Mouse (Mus musculus) lung, embryonic 16.5 days (tissue): Measurements from ENCODE around the gene Adamts3. TPM values are rescaled to one million over a fixed set of nuclear protein-coding genes. Genes with fewer than 3 reads are reported as not detected.

Source experiments
- ATAC-seq: fragments of 200-750 bp; cut with Nextera tagmentation; 2 replicates; pipeline ENCODE4 v1.8.0; 2017; ENCODE audit warnings: low read depth, mild to moderate bottlenecking, moderate library complexity
- H3K27ac ChIP-seq: fragments of 300-500 bp; sonication (generic); 2 replicates; pipeline ENCODE4 v1.5.1; 2014; ENCODE audit warnings: mild to moderate bottlenecking, control low read depth, low read length
- H3K27me3 ChIP-seq: fragments of 300-500 bp; sonication (generic); 2 replicates; pipeline ENCODE4 v1.6.1; 2014; ENCODE audit warnings: low read depth, low read length, mixed read lengths; ENCODE audit not compliant: control insufficient read depth, insufficient read depth
- H3K36me3 ChIP-seq: fragments of 300-500 bp; sonication (generic); 2 replicates; pipeline ENCODE4 v1.6.1; 2014; ENCODE audit warnings: low read length; ENCODE audit not compliant: control insufficient read depth, insufficient read depth
- H3K4me1 ChIP-seq: fragments of 300-500 bp; sonication (generic); replicated peaks from 2 replicates; pipeline ENCODE4 v1.6.1; 2014; ENCODE audit warnings: low read length, mixed read lengths; ENCODE audit not compliant: control insufficient read depth, insufficient read depth
- H3K4me2 ChIP-seq: fragments of 300-500 bp; sonication (generic); 2 replicates; pipeline ENCODE4 v1.6.1; 2014; ENCODE audit warnings: low read depth, low read length, control low read depth
- H3K4me3 ChIP-seq: fragments of 300-500 bp; sonication (generic); 2 replicates; pipeline ENCODE4 v1.5.1; 2014; ENCODE audit warnings: mild to moderate bottlenecking, low read length, control low read depth
- H3K9ac ChIP-seq: fragments of 300-500 bp; sonication (generic); 2 replicates; pipeline ENCODE4 v1.6.1; 2014; ENCODE audit warnings: low read length, control low read depth
- H3K9me3 ChIP-seq: fragments of 300-500 bp; sonication (generic); 2 replicates; pipeline ENCODE4 v1.6.1; 2016; ENCODE audit warnings: low read length; ENCODE audit not compliant: control insufficient read depth
- WGBS: fragments of 180-500 bp; shearing (Covaris S2); extraction: QIAGEN DNeasy Blood & Tissue Kit; methylation state at CpG from one replicate; pipeline ENCODE4 v1.1.7; 2014; 5-methylcytosine and 5-hydroxymethylcytosine counted together
- polyA plus RNA-seq: library from polyadenylated mRNA; unstranded; fragments of >200 nt; fragmentation: Nextera tagmentation; extraction: Ambion mirVana; gene quantifications from 2 replicates; pipeline ENCODE4 v1.2.1, GENCODE M21; 2015

Gene Adamts3
- polyA plus RNA-seq, 1 experiment from 2014 or later = 4.0 TPM

GRCm38 (mm10) chr5:89704264-89704663, 178.9 kb downstream of the Adamts3 start:
- Histone ChIP-seq H3K36me3 (no peaks in the 10 kb centered on the region), H3K4me2 (no peak overlapping the region), H3K9me3 (no peaks in the 10 kb centered on the region), H3K9ac (no peak overlapping the region), H3K4me3 (no peak overlapping the region), H3K27ac (peak overlapping the region; percentile 41), H3K4me1 (peaks cover 15% of the 10 kb centered on the region), H3K27me3 (no peaks in the 10 kb centered on the region)
- peak; percentile 78 for ATAC-seq
- WGBS = 8% methylated on average over 1 of the region's 1 CpGs

GRCm38 (mm10) chr5:89701241-89702007, 181.7 kb downstream of the Adamts3 start:
- H3K36me3 ChIP-seq = no peaks in the 10 kb centered on the region
- H3K9me3 ChIP-seq = no peaks in the 10 kb centered on the region
- 41% methylated on average over 9 of the region's 9 CpGs for WGBS
- no peak overlapping the region for H3K4me3 ChIP-seq
- no peak overlapping the region for H3K27ac ChIP-seq
- peaks cover 15% of the 10 kb centered on the region for H3K4me1 ChIP-seq
- peak; percentile 73 for ATAC-seq
- no peak overlapping the region for H3K9ac ChIP-seq
- H3K27me3 ChIP-seq = no peaks in the 10 kb centered on the region
- H3K4me2 ChIP-seq = no peak overlapping the region

- Histone ChIP-seq H3K4me2 (no peak overlapping the region), H3K27ac (no peak overlapping the region), H3K4me3 (no peak overlapping the region), H3K4me1 (no peaks in the 10 kb centered on the region), H3K9ac (no peak overlapping the region), H3K36me3 (no peaks in the 10 kb centered on the region), H3K9me3 (no peaks in the 10 kb centered on the region), H3K27me3 (no peaks in the 10 kb centered on the region)
- WGBS = 93% methylated on average over 1 of the region's 1 CpGs
- no peak for ATAC-seq
These were observed 195.3 kb downstream of the Adamts3 start for GRCm38 (mm10) chr5:89687826-89688225.

- 57% methylated on average over 5 of the region's 5 CpGs for WGBS
These were observed 203.1 kb downstream of the Adamts3 start for GRCm38 (mm10) chr5:89679871-89680536.

GRCm38 (mm10) chr5:89678148-89678547, 205.0 kb downstream of the Adamts3 start:
- H3K9ac ChIP-seq = no peak overlapping the region
- no peaks in the 10 kb centered on the region for H3K9me3 ChIP-seq
- H3K4me1 ChIP-seq = no peaks in the 10 kb centered on the region
- WGBS = 76% methylated on average over 4 of the region's 4 CpGs
- no peak overlapping the region for H3K4me3 ChIP-seq
- no peak for ATAC-seq
- H3K4me2 ChIP-seq = no peak overlapping the region
- H3K27me3 ChIP-seq = no peaks in the 10 kb centered on the region
- no peak overlapping the region for H3K27ac ChIP-seq
- H3K36me3 ChIP-seq = no peaks in the 10 kb centered on the region

More at GRCm38 (mm10) chr5:89679871-89680536, 203.1 kb downstream of the Adamts3 start:
- H3K4me2 ChIP-seq = no peak overlapping the region
- no peak overlapping the region for H3K9ac ChIP-seq
- H3K4me1 ChIP-seq = no peaks in the 10 kb centered on the region
- no peak for ATAC-seq
- no peaks in the 10 kb centered on the region for H3K27me3 ChIP-seq
- H3K36me3 ChIP-seq = no peaks in the 10 kb centered on the region
- no peaks in the 10 kb centered on the region for H3K9me3 ChIP-seq
- H3K4me3 ChIP-seq = no peak overlapping the region
- no peak overlapping the region for H3K27ac ChIP-seq

- Histone ChIP-seq H3K9ac (no peak overlapping the region), H3K4me2 (no peak overlapping the region), H3K4me3 (no peak overlapping the region), H3K9me3 (no peaks in the 10 kb centered on the region), H3K36me3 (no peaks in the 10 kb centered on the region), H3K4me1 (0 out of 2 replicates have a peak, but pooled peaks cover 3% of the 10 kb centered on the region), H3K27me3 (no peaks in the 10 kb centered on the region), H3K27ac (no peak overlapping the region)
- WGBS = 62% methylated on average over 9 of the region's 9 CpGs
- ATAC-seq = no peak
These were observed 208.9 kb downstream of the Adamts3 start for GRCm38 (mm10) chr5:89674066-89674848.

GRCm38 (mm10) chr5:89672950-89673349, 210.2 kb downstream of the Adamts3 start:
- H3K36me3 ChIP-seq = no peaks in the 10 kb centered on the region
- ATAC-seq = no peak
- H3K9me3 ChIP-seq = no peaks in the 10 kb centered on the region
- no peaks in the 10 kb centered on the region for H3K27me3 ChIP-seq
- H3K9ac ChIP-seq = no peak overlapping the region
- H3K4me3 ChIP-seq = no peak overlapping the region
- H3K4me2 ChIP-seq = no peak overlapping the region
- no peak overlapping the region for H3K27ac ChIP-seq
- 0 out of 2 replicates have a peak, but pooled peaks cover 3% of the 10 kb centered on the region for H3K4me1 ChIP-seq
- WGBS = 43% methylated on average over 4 of the region's 4 CpGs

- H3K4me2 ChIP-seq = no peak overlapping the region
- peak overlapping the region; percentile 63 for H3K27ac ChIP-seq
- H3K4me1 ChIP-seq = peaks cover 3% of the 10 kb centered on the region; the same call in 1 of the 2 replicates
- no peak; the same call in 1 of the 2 replicates for ATAC-seq
- no peaks in the 10 kb centered on the region for H3K9me3 ChIP-seq
- H3K27me3 ChIP-seq = no peaks in the 10 kb centered on the region
- WGBS = 35% methylated on average over 1 of the region's 1 CpGs
- H3K4me3 ChIP-seq = no peak overlapping the region
- H3K36me3 ChIP-seq = no peaks in the 10 kb centered on the region
- no peak overlapping the region for H3K9ac ChIP-seq
These were observed 228.8 kb downstream of the Adamts3 start for GRCm38 (mm10) chr5:89654327-89654726.

GRCm38 (mm10) chr5:89653862-89654261, 229.3 kb downstream of the Adamts3 start:
- H3K27ac ChIP-seq = no peak overlapping the region
- no peaks in the 10 kb centered on the region for H3K9me3 ChIP-seq
- H3K27me3 ChIP-seq = no peaks in the 10 kb centered on the region
- H3K4me3 ChIP-seq = no peak overlapping the region
- H3K4me2 ChIP-seq = no peak overlapping the region
- no peaks in the 10 kb centered on the region for H3K36me3 ChIP-seq
- WGBS = 57% methylated on average over 2 of the region's 2 CpGs
- H3K9ac ChIP-seq = no peak overlapping the region
- peaks cover 3% of the 10 kb centered on the region; the same call in 1 of the 2 replicates for H3K4me1 ChIP-seq
- peak; percentile 96 for ATAC-seq
